Mouse (Mus musculus) ES-Bruce4 (cell line): ENCODE results near the gene Plcd3. TPM values are rescaled to one million over a fixed set of nuclear protein-coding genes. Genes with fewer than 3 reads are reported as not detected.

Source experiments
- H3K27ac ChIP-seq: 2 replicates; pipeline ENCODE4 v1.5.1; 2012; ENCODE audit warnings: low read length, inconsistent platforms; ENCODE audit not compliant: insufficient read depth
- H3K27me3 ChIP-seq: 2 replicates; pipeline ENCODE4 v1.6.1; 2012; ENCODE audit warnings: mild to moderate bottlenecking, low read length, inconsistent platforms; ENCODE audit not compliant: control insufficient read depth, poor library complexity, insufficient read depth, severe bottlenecking
- H3K36me3 ChIP-seq: 2 replicates; pipeline ENCODE4 v1.6.1; 2012; ENCODE audit warnings: inconsistent platforms, mild to moderate bottlenecking, low read length, moderate library complexity; ENCODE audit not compliant: control insufficient read depth, poor library complexity, insufficient read depth, severe bottlenecking
- H3K4me1 ChIP-seq: one replicate; pipeline ENCODE4 v1.8.1; 2011; ENCODE audit warnings: low read length; ENCODE audit not compliant: control insufficient read depth, insufficient read depth
- H3K4me3 ChIP-seq: 2 replicates; pipeline ENCODE4 v1.5.1; 2011; ENCODE audit warnings: low read depth, mild to moderate bottlenecking, low read length
- H3K9ac ChIP-seq: 2 replicates; pipeline ENCODE4 v1.6.1; 2012; ENCODE audit warnings: low read depth, mild to moderate bottlenecking, inconsistent platforms; ENCODE audit not compliant: poor library complexity, severe bottlenecking
- H3K9me3 ChIP-seq: replicated peaks from 2 replicates; pipeline ENCODE4 v1.6.1; 2012; ENCODE audit warnings: mild to moderate bottlenecking, low read length, inconsistent platforms; ENCODE audit not compliant: control insufficient read depth, poor library complexity, insufficient read depth, severe bottlenecking
- CTCF ChIP-seq: IDR thresholded peaks from one replicate; pipeline ENCODE4 v1.8.1; 2011; ENCODE audit warnings: low read depth, low read length
- EP300 ChIP-seq: IDR thresholded peaks from 2 replicates; pipeline ENCODE4 v1.6.1; 2011; ENCODE audit warnings: low read depth, low read length; ENCODE audit not compliant: insufficient read depth
- POLR2A ChIP-seq: IDR thresholded peaks from one replicate; pipeline ENCODE4 v1.8.1; 2011; ENCODE audit warnings: low read length; ENCODE audit not compliant: insufficient read depth
- polyA plus RNA-seq: library from polyadenylated mRNA; stranded (reverse); fragments of >200 nt; gene quantifications from 2 replicates; pipeline ENCODE4 v1.2.4, GENCODE M21; 2011; ENCODE audit warnings: low read depth; ENCODE audit not compliant: missing spikeins, insufficient read depth, insufficient read length

The Plcd3 gene
- polyA plus RNA-seq, 1 experiment, result 14.7 TPM

DNA sequence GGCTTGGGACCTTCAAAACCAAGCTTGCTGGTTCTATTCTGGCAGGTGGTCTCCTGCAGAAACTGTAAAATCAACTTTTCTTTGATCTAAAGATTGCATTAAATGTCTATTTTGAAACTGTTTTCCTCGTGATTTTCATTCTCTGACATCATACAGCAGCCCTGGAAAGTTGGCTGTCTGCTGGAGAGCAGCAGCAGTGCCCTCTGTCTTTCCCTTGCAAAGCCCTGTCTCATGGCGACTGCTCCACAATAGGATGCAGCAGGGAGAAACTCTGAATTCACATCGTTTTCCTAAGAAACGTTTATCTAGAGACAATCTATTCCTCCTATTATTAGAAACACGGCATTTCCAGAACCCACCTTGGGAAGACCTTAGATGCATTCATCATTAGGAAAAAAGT, 18.2 kb upstream of the Plcd3 start:
- Histone ChIP-seq H3K9ac (no peak overlapping the region), H3K27ac (no peak overlapping the region), H3K9me3 (no peaks in the 10 kb centered on the region), H3K27me3 (no peaks in the 10 kb centered on the region), H3K36me3 (no peaks in the 10 kb centered on the region), H3K4me3 (no peak overlapping the region), H3K4me1 (peaks cover 2% of the 10 kb centered on the region)
- no peak for TF ChIP-seq CTCF
- no peak for TF ChIP-seq POLR2A
- no peak for TF ChIP-seq EP300

DNA sequence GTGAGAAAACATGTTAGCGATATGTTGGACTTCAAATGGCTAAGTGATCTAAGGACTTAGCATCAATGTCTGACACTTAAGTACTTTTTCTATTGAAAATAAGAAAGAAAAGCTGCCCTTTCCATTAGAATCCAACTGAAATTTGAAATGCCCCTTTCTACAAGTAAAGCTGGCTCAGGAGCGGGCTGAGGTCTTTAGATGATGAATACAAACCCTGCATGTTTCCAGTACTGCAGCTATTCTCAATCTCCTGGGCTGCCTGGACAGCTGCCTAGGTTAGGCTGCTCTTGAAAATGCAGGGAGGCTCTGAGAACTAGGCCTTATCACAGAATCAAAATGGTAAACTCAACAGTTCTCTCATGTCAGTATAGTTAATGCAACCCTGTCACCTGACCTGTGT, 17.4 kb upstream of the Plcd3 start:
- no peak overlapping the region for H3K4me3 ChIP-seq

DNA sequence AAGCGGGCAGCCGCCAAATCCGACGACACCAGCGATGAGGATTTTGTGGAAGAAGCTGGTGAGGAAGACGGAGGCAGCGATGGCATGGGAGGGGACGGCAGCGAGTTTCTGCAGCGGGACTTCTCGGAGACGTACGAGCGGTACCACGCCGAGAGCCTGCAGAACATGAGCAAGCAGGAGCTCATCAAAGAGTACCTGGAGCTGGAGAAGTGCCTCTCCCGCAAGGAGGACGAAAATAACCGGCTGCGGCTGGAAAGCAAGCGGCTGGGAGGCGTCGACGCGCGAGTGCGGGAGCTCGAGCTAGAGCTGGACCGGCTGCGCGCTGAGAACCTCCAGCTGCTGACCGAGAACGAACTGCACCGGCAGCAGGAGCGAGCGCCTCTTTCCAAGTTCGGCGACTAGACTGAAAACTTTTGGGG, 16.1 kb upstream of the Plcd3 start:
- Histone ChIP-seq H3K9me3 (no peaks in the 10 kb centered on the region), H3K4me1 (peaks cover 2% of the 10 kb centered on the region), H3K9ac (peak overlapping the region; percentile 76), H3K27ac (no peak overlapping the region), H3K4me3 (peak overlapping the region; percentile 72), H3K36me3 (no peaks in the 10 kb centered on the region; the same call in 1 of the 2 replicates), H3K27me3 (no peaks in the 10 kb centered on the region)
- TF ChIP-seq CTCF (no peak), POLR2A (no peak), EP300 (no peak)

More for the DNA sequence above, 17.4 kb upstream of the Plcd3 start:
- H3K9me3 ChIP-seq, result no peaks in the 10 kb centered on the region
- no peaks in the 10 kb centered on the region for H3K27me3 ChIP-seq
- H3K36me3 ChIP-seq, result no peaks in the 10 kb centered on the region; the same call in 1 of the 2 replicates
- H3K27ac ChIP-seq, result no peak overlapping the region
- no peak for TF ChIP-seq EP300
- no peak overlapping the region for H3K9ac ChIP-seq
- H3K4me1 ChIP-seq, result peaks cover 2% of the 10 kb centered on the region

DNA sequence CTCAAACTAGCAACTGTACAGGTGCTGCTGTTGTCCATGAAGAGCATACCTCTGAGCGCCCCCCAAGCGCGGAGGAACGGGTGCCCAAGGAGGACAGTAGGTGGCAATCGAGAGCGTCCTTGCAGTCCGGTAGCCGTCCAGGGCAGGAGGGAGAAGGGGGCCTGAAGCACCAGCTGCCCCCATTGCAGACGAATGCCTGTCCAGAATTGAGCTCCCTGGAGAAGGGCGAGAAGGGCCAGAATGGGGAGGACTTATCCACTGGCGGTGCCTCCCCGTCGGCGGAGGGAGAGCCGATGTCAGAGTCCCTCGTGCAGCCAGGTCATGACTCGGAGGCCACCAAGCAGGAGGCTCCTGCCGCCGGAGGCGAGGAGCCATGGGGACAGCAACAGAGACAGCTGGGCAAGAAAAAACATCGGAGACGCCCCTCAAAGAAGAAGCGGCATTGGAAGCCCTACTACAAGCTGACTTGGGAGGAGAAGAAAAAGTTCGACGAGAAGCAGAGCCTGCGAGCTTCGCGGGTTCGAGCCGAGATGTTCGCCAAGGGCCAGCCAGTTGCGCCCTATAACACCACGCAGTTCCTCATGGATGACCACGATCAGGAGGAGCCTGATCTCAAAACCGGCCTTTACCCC, 15.6 kb upstream of the Plcd3 start:
- Histone ChIP-seq H3K9ac (peak overlapping the region; percentile 76), H3K9me3 (no peaks in the 10 kb centered on the region), H3K4me3 (peak overlapping the region; percentile 72), H3K27ac (no peak overlapping the region), H3K27me3 (no peaks in the 10 kb centered on the region), H3K4me1 (peaks cover 2% of the 10 kb centered on the region), H3K36me3 (no peaks in the 10 kb centered on the region; the same call in 1 of the 2 replicates)
- TF ChIP-seq CTCF (peak; percentile 48), POLR2A (peak; percentile 11), EP300 (no peak)

DNA sequence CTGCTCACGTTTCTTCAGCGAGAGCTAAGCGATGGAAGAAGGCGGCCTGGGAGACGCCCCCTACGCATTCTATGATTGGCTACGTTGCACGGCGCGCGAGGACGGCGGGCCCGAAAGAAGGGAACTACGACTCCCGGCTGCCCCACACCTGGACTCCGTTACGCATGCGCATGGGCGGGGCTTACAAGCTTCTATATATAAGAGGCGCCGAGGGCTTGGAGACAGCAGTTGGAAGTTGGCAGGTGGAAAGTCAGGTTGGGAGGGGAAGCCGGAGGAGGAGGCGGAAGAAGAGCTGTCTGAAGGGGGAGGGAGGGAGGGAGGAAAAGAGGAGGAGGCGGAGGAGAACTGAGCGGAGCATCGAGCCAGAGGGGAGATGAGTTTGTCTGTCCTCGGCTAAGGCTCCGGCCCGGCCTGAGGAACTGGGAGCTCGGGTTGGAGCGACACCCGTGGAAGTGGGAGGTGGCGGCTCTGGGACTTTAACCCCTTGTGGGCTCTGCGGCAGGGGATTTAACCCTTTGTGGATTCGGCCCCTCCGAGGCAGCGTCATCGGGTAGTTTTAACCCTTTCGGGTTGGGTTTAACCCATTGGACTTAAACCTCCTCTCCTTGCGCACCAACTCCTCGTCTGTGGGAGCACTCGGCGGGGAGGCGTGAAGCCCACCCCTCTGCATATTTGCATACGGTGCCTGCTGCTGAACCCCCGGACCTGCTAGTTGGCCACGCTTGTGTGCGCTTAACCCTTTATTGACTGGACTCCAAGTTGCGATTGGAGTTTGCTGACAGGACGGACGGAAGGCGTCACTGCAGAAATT, 14.8 kb upstream of the Plcd3 start, which contains the start of gene Hexim1:
TSS of gene Hexim1 (plus strand) at position 224 of the 811 bp plus-strand sequence.
- no peaks in the 10 kb centered on the region; the same call in 1 of the 2 replicates for H3K36me3 ChIP-seq
- TF ChIP-seq POLR2A, result peak; percentile 99
- no peak; the same call in 1 of the 2 replicates for TF ChIP-seq EP300
- TF ChIP-seq CTCF, result no peak
- H3K9ac ChIP-seq, result peak within 1 kb of the TSS; percentile 96
- H3K27ac ChIP-seq, result peak within 1 kb of the TSS; percentile 66
- no peaks in the 10 kb centered on the region for H3K9me3 ChIP-seq
- peak within 1 kb of the TSS; percentile 95 for H3K4me3 ChIP-seq
- H3K27me3 ChIP-seq, result no peaks in the 10 kb centered on the region
- no peaks in the 10 kb centered on the region for H3K4me1 ChIP-seq
